Mouse (Mus musculus) lung, adult 2 months (tissue): ENCODE data around the gene Lrp10.

Source experiments
- CTCF ChIP-seq: fragments of 200-500 bp; IDR thresholded peaks from 2 replicates; pipeline ENCODE4 v1.5.1; 2011; ENCODE audit warnings: mild to moderate bottlenecking, low read length, control low read depth; ENCODE audit not compliant: insufficient read depth
- POLR2A ChIP-seq: fragments of 200-500 bp; IDR thresholded peaks from 2 replicates; pipeline ENCODE4 v1.6.1; 2011; ENCODE audit warnings: low read depth, mild to moderate bottlenecking, control low read depth, low read length, borderline replicate concordance; ENCODE audit errors: extremely low read depth

DNA sequence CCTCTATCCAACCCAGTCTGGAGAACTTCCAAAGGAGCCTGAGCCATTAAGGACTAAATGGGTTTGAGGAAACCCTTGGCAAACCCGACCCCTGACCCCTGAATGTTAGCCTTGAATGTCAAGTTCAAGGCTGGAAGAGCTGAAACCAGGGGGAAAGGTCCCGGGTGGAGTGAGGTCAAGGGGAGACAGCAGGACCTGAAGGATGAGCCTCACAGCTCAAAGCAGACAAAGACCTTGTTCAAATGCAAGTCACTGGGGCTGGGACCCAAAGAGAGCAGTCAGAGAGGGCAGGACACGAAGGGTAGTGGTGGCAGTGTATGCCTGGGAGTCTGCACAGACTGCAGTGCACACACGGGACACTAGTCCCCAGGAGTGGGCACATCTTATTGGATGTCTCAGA, 22.6 kb upstream of the Lrp10 start:
- TF ChIP-seq CTCF (no peak), POLR2A (no peak)
